Mouse (Mus musculus) forebrain, embryonic 11.5 days (tissue): ENCODE results near the gene Slc37a4. TPM values are rescaled to one million over a fixed set of nuclear protein-coding genes. Genes with fewer than 3 reads are reported as not detected.
A peak's percentile ranks its signal among the peaks of the same experiment; 100 is the strongest.

Experiments
- ATAC-seq: fragments of 200-750 bp; cut with Nextera tagmentation; replicated peaks from 2 replicates; pipeline ENCODE4 v1.8.0; 2017; ENCODE audit warnings: moderate TSS enrichment; ENCODE audit not compliant: low FRiP score
- DNase-seq: peaks from one replicate; pipeline ENCODE4 v3.0.0-alpha.2; 2017; ENCODE audit warnings: low spot score
- H3K27ac ChIP-seq: fragments of 300-500 bp; sonication (generic); 2 replicates; pipeline ENCODE4 v1.5.1; 2014; ENCODE audit warnings: low read depth, low read length
- H3K27me3 ChIP-seq: fragments of 300-500 bp; sonication (generic); 2 replicates; pipeline ENCODE4 v1.6.1; 2014; ENCODE audit warnings: mild to moderate bottlenecking, low read length, mixed read lengths; ENCODE audit not compliant: control insufficient read depth, insufficient read depth
- H3K36me3 ChIP-seq: fragments of 300-500 bp; sonication (generic); 2 replicates; pipeline ENCODE4 v1.6.1; 2014; ENCODE audit warnings: mild to moderate bottlenecking, low read length, moderate library complexity, mixed read lengths; ENCODE audit not compliant: control insufficient read depth, insufficient read depth
- H3K4me1 ChIP-seq: fragments of 300-500 bp; sonication (generic); replicated peaks from 2 replicates; pipeline ENCODE4 v1.6.1; 2014; ENCODE audit warnings: low read length, mixed read lengths; ENCODE audit not compliant: control insufficient read depth, insufficient read depth
- H3K4me2 ChIP-seq: fragments of 300-500 bp; sonication (generic); 2 replicates; pipeline ENCODE4 v1.6.1; 2014; ENCODE audit warnings: low read depth, mild to moderate bottlenecking, low read length, moderate library complexity, mixed read lengths; ENCODE audit not compliant: severe bottlenecking
- H3K4me3 ChIP-seq: fragments of 300-500 bp; sonication (generic); 2 replicates; pipeline ENCODE4 v1.5.1; 2014; ENCODE audit warnings: low read depth, low read length
- H3K9ac ChIP-seq: fragments of 300-500 bp; sonication (generic); 2 replicates; pipeline ENCODE4 v1.6.1; 2014; ENCODE audit warnings: low read length
- H3K9me3 ChIP-seq: fragments of 300-500 bp; sonication (generic); 2 replicates; pipeline ENCODE4 v1.6.1; 2016; ENCODE audit warnings: low read length, mixed read lengths; ENCODE audit not compliant: control insufficient read depth
- WGBS: fragments of 180-500 bp; shearing (Covaris S2); extraction: QIAGEN DNeasy Blood & Tissue Kit; methylation state at CpG from one replicate; pipeline ENCODE4 v1.1.7; 2014; 5-methylcytosine and 5-hydroxymethylcytosine counted together
- polyA plus RNA-seq: library from polyadenylated mRNA; unstranded; fragments of >200 nt; fragmentation: Nextera tagmentation; extraction: Ambion mirVana; gene quantifications from 2 replicates; pipeline ENCODE4 v1.2.1, GENCODE M21; 2014

The Slc37a4 gene
- polyA plus RNA-seq, 1 experiment from 2014 or later = 24.8 TPM

DNA sequence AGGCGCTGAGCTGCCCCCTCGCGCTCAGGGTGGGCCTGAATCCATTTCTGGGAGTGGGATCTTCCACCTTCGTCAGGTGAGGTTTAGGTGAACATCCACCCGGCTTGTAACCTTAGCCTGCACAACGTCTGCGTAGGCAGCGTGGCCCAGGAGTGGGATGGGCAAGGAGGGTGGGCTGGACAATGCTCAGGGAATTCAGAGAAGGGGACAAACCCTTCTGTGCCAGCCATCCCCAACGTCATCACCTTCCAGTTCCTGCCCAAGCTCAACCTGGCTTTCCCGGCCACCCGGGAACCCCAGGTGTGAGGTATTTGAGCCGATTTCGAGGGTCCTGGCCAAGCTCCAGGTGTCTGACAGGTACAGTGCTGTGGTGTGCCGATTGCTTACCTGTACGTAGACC lies 16.8 kb upstream of the Slc37a4 start:
- Histone ChIP-seq H3K9me3 (no peaks in the 10 kb centered on the region), H3K9ac (peak overlapping the region; percentile 94), H3K4me2 (peak overlapping the region; percentile 96), H3K4me3 (peak overlapping the region; percentile 89), H3K4me1 (peaks cover 4% of the 10 kb centered on the region), H3K36me3 (peaks cover 24% of the 10 kb centered on the region), H3K27ac (peak overlapping the region; percentile 57), H3K27me3 (no peaks in the 10 kb centered on the region)
- ATAC-seq (peak; percentile 16; the same call in 1 of the 2 replicates), DNase-seq (no peak)
- WGBS = 10% methylated on average over 15 of the region's 15 CpGs

- Histone ChIP-seq H3K36me3 (peaks cover 46% of the 10 kb centered on the region), H3K4me1 (peaks cover 4% of the 10 kb centered on the region), H3K4me3 (no peak overlapping the region), H3K27me3 (no peaks in the 10 kb centered on the region), H3K27ac (no peak overlapping the region), H3K4me2 (no peak overlapping the region), H3K9ac (no peak overlapping the region), H3K9me3 (no peaks in the 10 kb centered on the region)
- DNase-seq = no peak
- ATAC-seq = no peak
- WGBS = 95% methylated on average over 13 of the region's 13 CpGs
Observed at GRCm38 (mm10) chr9:44384596-44384995, 12.1 kb upstream of the Slc37a4 start.

DNA sequence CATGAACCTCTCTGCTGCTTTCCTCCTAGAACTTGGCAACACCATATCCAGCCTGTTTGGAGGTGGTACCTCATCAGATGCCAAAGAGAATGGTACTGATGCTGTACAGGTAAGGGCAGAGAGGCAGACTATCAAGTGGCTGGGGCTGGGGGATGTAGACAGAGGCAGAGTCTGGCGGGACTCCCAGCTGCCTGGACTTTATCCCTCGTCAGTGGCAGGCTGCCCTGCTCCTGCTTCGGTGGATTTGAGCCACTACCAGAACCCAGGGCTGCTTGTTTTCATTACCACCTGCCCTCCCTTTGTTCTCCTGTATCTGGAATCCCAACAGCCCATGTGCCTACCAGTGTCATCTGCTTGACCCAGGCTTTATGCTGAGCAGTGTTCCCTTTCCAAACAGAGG lies 9.4 kb upstream of the Slc37a4 start:
- Histone ChIP-seq H3K4me3 (no peak overlapping the region), H3K9me3 (no peaks in the 10 kb centered on the region), H3K9ac (no peak overlapping the region), H3K4me1 (no peaks in the 10 kb centered on the region), H3K27ac (no peak overlapping the region), H3K36me3 (peaks cover 45% of the 10 kb centered on the region), H3K27me3 (no peaks in the 10 kb centered on the region), H3K4me2 (no peak overlapping the region)
- ATAC-seq (no peak), DNase-seq (no peak)
- WGBS = 90% methylated on average over 3 of the region's 3 CpGs

DNA sequence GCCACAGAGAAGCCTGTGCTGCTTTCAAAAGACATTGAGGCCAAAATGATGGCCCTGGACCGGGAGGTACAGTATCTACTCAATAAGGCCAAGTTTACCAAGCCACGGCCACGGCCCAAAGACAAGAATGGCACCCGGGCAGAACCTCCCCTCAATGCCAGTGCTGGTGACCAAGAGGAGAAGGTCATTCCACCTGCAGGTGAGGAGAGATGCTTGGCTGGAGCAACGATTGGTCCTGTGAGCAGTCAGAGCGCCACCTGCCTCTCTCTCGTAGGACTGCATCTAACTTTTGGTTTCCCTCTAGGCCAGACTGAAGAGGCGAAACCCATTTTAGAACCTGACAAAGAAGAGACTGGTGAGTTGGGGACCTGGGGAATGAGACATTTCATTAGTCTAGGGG lies 7.4 kb upstream of the Slc37a4 start:
- Histone ChIP-seq H3K27ac (no peak overlapping the region), H3K4me1 (no peaks in the 10 kb centered on the region), H3K36me3 (peaks cover 31% of the 10 kb centered on the region), H3K9ac (no peak overlapping the region), H3K9me3 (no peaks in the 10 kb centered on the region), H3K27me3 (no peaks in the 10 kb centered on the region), H3K4me2 (no peak overlapping the region), H3K4me3 (no peak overlapping the region)
- ATAC-seq (no peak), DNase-seq (peak; percentile 68)
- WGBS = 67% methylated on average over 8 of the region's 8 CpGs

GRCm38 (mm10) chr9:44391466-44391865 lies 5.2 kb upstream of the Slc37a4 start:
- no peak overlapping the region for H3K4me2 ChIP-seq
- WGBS = 43% methylated on average over 4 of the region's 4 CpGs
- no peaks in the 10 kb centered on the region for H3K4me1 ChIP-seq
- no peak overlapping the region for H3K27ac ChIP-seq
- H3K4me3 ChIP-seq = no peak overlapping the region
- H3K9me3 ChIP-seq = no peaks in the 10 kb centered on the region
- DNase-seq (peak; percentile 79), ATAC-seq (no peak)
- no peaks in the 10 kb centered on the region for H3K27me3 ChIP-seq
- no peak overlapping the region for H3K9ac ChIP-seq
- H3K36me3 ChIP-seq = peaks cover 19% of the 10 kb centered on the region

DNA sequence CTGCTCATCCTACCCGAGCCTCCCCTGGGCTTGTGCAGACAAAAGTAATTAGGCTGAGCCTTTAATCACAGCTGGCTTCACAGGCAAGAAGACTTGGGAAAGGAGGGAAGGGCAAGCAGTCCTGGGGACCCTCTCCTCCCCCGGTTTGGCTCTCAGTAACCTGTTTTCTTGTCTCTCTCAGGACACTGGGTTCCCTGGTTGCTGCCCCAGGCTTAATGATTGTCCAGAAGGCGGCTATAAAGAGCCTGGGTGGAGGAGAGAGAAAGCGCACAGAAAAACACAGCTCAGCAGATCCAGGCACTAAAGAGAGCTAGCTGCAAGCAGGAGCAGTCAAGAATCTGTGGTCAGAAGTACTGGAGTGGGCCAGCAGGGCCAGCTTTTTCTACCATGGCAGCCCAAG lies 1.4 kb downstream of the Slc37a4 start:
- Histone ChIP-seq H3K27ac (no peak overlapping the region), H3K27me3 (no peaks in the 10 kb centered on the region), H3K4me2 (peak overlapping the region; percentile 95), H3K4me1 (peaks cover 10% of the 10 kb centered on the region; the same call in 1 of the 2 replicates), H3K9ac (0 out of 2 replicates have a peak overlapping the region, but pooled peaks have one; percentile 5), H3K4me3 (0 out of 2 replicates have a peak overlapping the region, but pooled peaks have one; percentile 73), H3K9me3 (no peaks in the 10 kb centered on the region), H3K36me3 (peaks cover 8% of the 10 kb centered on the region; the same call in 1 of the 2 replicates)
- ATAC-seq (no peak), DNase-seq (peak; percentile 53)
- 15% methylated on average over 4 of the region's 4 CpGs for WGBS

GRCm38 (mm10) chr9:44398551-44398950 lies 1.9 kb downstream of the Slc37a4 start:
- H3K4me1 ChIP-seq = peaks cover 10% of the 10 kb centered on the region; the same call in 1 of the 2 replicates
- peak overlapping the region; percentile 95; the same call in 1 of the 2 replicates for H3K4me2 ChIP-seq
- H3K4me3 ChIP-seq = no peak overlapping the region
- H3K27me3 ChIP-seq = no peaks in the 10 kb centered on the region
- DNase-seq = no peak
- no peak for ATAC-seq
- H3K9me3 ChIP-seq = no peaks in the 10 kb centered on the region
- no peak overlapping the region for H3K9ac ChIP-seq
- peaks cover 8% of the 10 kb centered on the region; the same call in 1 of the 2 replicates for H3K36me3 ChIP-seq
- WGBS = 90% methylated on average over 9 of the region's 9 CpGs
- no peak overlapping the region for H3K27ac ChIP-seq

- H3K27me3 ChIP-seq = no peaks in the 10 kb centered on the region
- H3K36me3 ChIP-seq = peaks cover 8% of the 10 kb centered on the region; the same call in 1 of the 2 replicates
- no peak overlapping the region for H3K27ac ChIP-seq
- DNase-seq (peak; percentile 52), ATAC-seq (no peak)
- no peaks in the 10 kb centered on the region for H3K9me3 ChIP-seq
- no peak overlapping the region for H3K4me3 ChIP-seq
- WGBS = 85% methylated on average over 13 of the region's 13 CpGs
- no peak overlapping the region for H3K4me2 ChIP-seq
- no peak overlapping the region for H3K9ac ChIP-seq
- H3K4me1 ChIP-seq = peaks cover 10% of the 10 kb centered on the region; the same call in 1 of the 2 replicates
Observed at GRCm38 (mm10) chr9:44399114-44399794, 2.6 kb downstream of the Slc37a4 start.

- WGBS = 90% methylated on average over 6 of the region's 6 CpGs
- no peak for DNase-seq
- no peak overlapping the region for H3K9ac ChIP-seq
- peaks cover 8% of the 10 kb centered on the region; the same call in 1 of the 2 replicates for H3K36me3 ChIP-seq
- no peaks in the 10 kb centered on the region for H3K27me3 ChIP-seq
- no peak overlapping the region for H3K4me2 ChIP-seq
- peaks cover 10% of the 10 kb centered on the region; the same call in 1 of the 2 replicates for H3K4me1 ChIP-seq
- H3K9me3 ChIP-seq = no peaks in the 10 kb centered on the region
- no peak for ATAC-seq
- H3K27ac ChIP-seq = no peak overlapping the region
- no peak overlapping the region for H3K4me3 ChIP-seq
Observed at GRCm38 (mm10) chr9:44399795-44400114, 3.1 kb downstream of the Slc37a4 start.
